In genomic region chr13:52607964-52608363, GRCm38 (mm10) we compare ENCODE assay signal across 16 mouse cellular contexts.
"Had no signal": no experiment of that assay in that cellular context is flagged by ENCODE, and none has a peak within 500 bp of the region (broad histone marks: within the 10 kb centered on the region; RNA-seq: fewer than 3 reads in every experiment).

No protein-coding gene starts in this region.

- H3K4me1 ChIP-seq: neural tube, embryonic 13.5 days; stomach, embryonic 15.5 days had no signal

- H3K4me3 ChIP-seq: neural tube, embryonic 12.5 days; neural tube, embryonic 13.5 days; neural tube, embryonic 15.5 days; stomach, embryonic 15.5 days had no signal

- H3K36me3 ChIP-seq: neural tube, embryonic 12.5 days; neural tube, embryonic 13.5 days; neural tube, embryonic 15.5 days; stomach, embryonic 15.5 days had no signal

- DNase-seq: retina, postnatal 1 day; right cerebral cortex, adult 18-20 months; right cerebral cortex, postnatal 14 days; right cerebral cortex, postnatal 25 days; right cerebral cortex, postnatal 4 days; spleen, adult 18-20 months; thymus, adult 18-20 months; thymus, adult 2 months; thymus, postnatal 14 days; thymus, postnatal 25 days; thymus, postnatal 4 days had no signal

- H3K9ac ChIP-seq: neural tube, embryonic 12.5 days; neural tube, embryonic 13.5 days; neural tube, embryonic 15.5 days; stomach, embryonic 15.5 days had no signal

- H3K27me3 ChIP-seq: neural tube, embryonic 12.5 days; neural tube, embryonic 13.5 days; neural tube, embryonic 15.5 days; stomach, embryonic 15.5 days had no signal

- H3K27ac ChIP-seq: neural tube, embryonic 12.5 days; neural tube, embryonic 13.5 days; neural tube, embryonic 15.5 days; stomach, embryonic 15.5 days; stomach, postnatal 0 days had no signal

- H3K4me2 ChIP-seq: neural tube, embryonic 12.5 days; neural tube, embryonic 13.5 days; neural tube, embryonic 15.5 days; stomach, embryonic 15.5 days had no signal

- H3K9me3 ChIP-seq: neural tube, embryonic 12.5 days; neural tube, embryonic 13.5 days; neural tube, embryonic 15.5 days; stomach, embryonic 15.5 days had no signal
